Mouse (Mus musculus): ENCODE data around the gene Kynu. TPM values are rescaled to one million over a fixed set of nuclear protein-coding genes. Genes with fewer than 3 reads are reported as not detected.

Gene Kynu
- not detected for total RNA-seq (2021)
- long read RNA-seq, experiment 1, result 0 reads
- long read RNA-seq, experiment 2, result 0 reads

GRCm38 (mm10) chr2:43555062-43555888 is at the start of gene Kynu:
Gene Kynu (plus strand): TSS chr2:43555329.
- intact Hi-C loops (cut with DNase I), result no loop called here
- DNase-seq (ENCODE audit: low spot score in 2 of 2), result no peak

GRCm38 (mm10) chr2:43506182-43506581 is 48.9 kb upstream of the Kynu start:
- DNase-seq (ENCODE audit: low spot score in 2 of 2), result peak; percentile 54 to 85
- intact Hi-C loops (cut with DNase I), result no loop called here

GRCm38 (mm10) chr2:43513852-43514251 is 41.3 kb upstream of the Kynu start:
- no peak for DNase-seq (ENCODE audit: low spot score in 2 of 2)
- intact Hi-C loops (cut with DNase I), result no loop called here

GRCm38 (mm10) chr2:43534417-43534816 is 20.7 kb upstream of the Kynu start:
- intact Hi-C loops (cut with DNase I), result no loop called here
- DNase-seq (ENCODE audit: low spot score in 2 of 2), result no peak

GRCm38 (mm10) chr2:43542615-43543014 is 12.5 kb upstream of the Kynu start:
- no peak for DNase-seq (ENCODE audit: low spot score in 2 of 2)
- intact Hi-C loops (cut with DNase I), result no loop called here

GRCm38 (mm10) chr2:43545665-43546064 is 9.5 kb upstream of the Kynu start:
- no peak for DNase-seq (ENCODE audit: low spot score in 2 of 2)
- intact Hi-C loops (cut with DNase I), result no loop called here

- DNase-seq (ENCODE audit: low spot score in 2 of 2), result no peak
- intact Hi-C loops (cut with DNase I), result no loop called here
These were observed 8.7 kb upstream of the Kynu start for GRCm38 (mm10) chr2:43546448-43546847.

- intact Hi-C loops (cut with DNase I), result no loop called here
- no peak for DNase-seq (ENCODE audit: low spot score in 2 of 2)
These were observed 913 bp upstream of the Kynu start for GRCm38 (mm10) chr2:43554216-43554615.

- intact Hi-C loops (cut with DNase I), result no loop called here
- DNase-seq (ENCODE audit: low spot score in 2 of 2), result no peak
These were observed 758 bp downstream of the Kynu start for GRCm38 (mm10) chr2:43555889-43556285.

GRCm38 (mm10) chr2:43556985-43557384 is 1.9 kb downstream of the Kynu start:
- intact Hi-C loops (cut with DNase I), result no loop called here
- DNase-seq (ENCODE audit: low spot score in 2 of 2), result no peak

- no peak for DNase-seq (ENCODE audit: low spot score in 2 of 2)
- intact Hi-C loops (cut with DNase I), result no loop called here
These were observed 6.1 kb downstream of the Kynu start for GRCm38 (mm10) chr2:43561209-43561608.

GRCm38 (mm10) chr2:43562779-43563178 is 7.7 kb downstream of the Kynu start:
- intact Hi-C loops (cut with DNase I), result no loop called here
- no peak for DNase-seq (ENCODE audit: low spot score in 2 of 2)

GRCm38 (mm10) chr2:43568406-43568805 is 13.3 kb downstream of the Kynu start:
- DNase-seq (ENCODE audit: low spot score in 2 of 2), result no peak
- intact Hi-C loops (cut with DNase I), result no loop called here

GRCm38 (mm10) chr2:43573526-43573925 is 18.4 kb downstream of the Kynu start:
- DNase-seq (ENCODE audit: low spot score in 2 of 2), result no peak
- intact Hi-C loops (cut with DNase I), result no loop called here

- DNase-seq (ENCODE audit: low spot score in 2 of 2), result no peak
- intact Hi-C loops (cut with DNase I), result no loop called here
These were observed 28.2 kb downstream of the Kynu start for GRCm38 (mm10) chr2:43583243-43583812.

GRCm38 (mm10) chr2:43585508-43585907 is 30.4 kb downstream of the Kynu start:
- no peak for DNase-seq (ENCODE audit: low spot score in 2 of 2)
- intact Hi-C loops (cut with DNase I), result no loop called here

GRCm38 (mm10) chr2:43587832-43588231 is 32.7 kb downstream of the Kynu start:
- DNase-seq (ENCODE audit: low spot score in 2 of 2), result no peak
- intact Hi-C loops (cut with DNase I), result no loop called here

GRCm38 (mm10) chr2:43592001-43592704 is 37.0 kb downstream of the Kynu start:
- intact Hi-C loops (cut with DNase I), result no loop called here
- no peak for DNase-seq (ENCODE audit: low spot score in 2 of 2)

GRCm38 (mm10) chr2:43613571-43613970 is 58.4 kb downstream of the Kynu start:
- intact Hi-C loops (cut with DNase I), result no loop called here
- no peak for DNase-seq (ENCODE audit: low spot score in 2 of 2)

- intact Hi-C loops (cut with DNase I), result loop anchor here (10.0 kb wide), 1 partner anchor 346 kb away; no protein-coding TSS in a partner anchor
- no peak for DNase-seq (ENCODE audit: low spot score in 2 of 2)
These were observed 66.0 kb downstream of the Kynu start for GRCm38 (mm10) chr2:43621140-43621539.
